Mouse (Mus musculus) spleen, adult 2 months (tissue): ENCODE data around the gene Fbxl14.

ENCODE experiments used
- CTCF ChIP-seq: fragments of 200-500 bp; IDR thresholded peaks from 2 replicates; pipeline ENCODE4 v1.5.1; 2011; ENCODE audit warnings: mild to moderate bottlenecking, inconsistent platforms; ENCODE audit not compliant: insufficient read depth, insufficient read length, insufficient replicate concordance; ENCODE audit errors: extremely low read depth
- POLR2A ChIP-seq: fragments of 200-500 bp; IDR thresholded peaks from 2 replicates; pipeline ENCODE4 v1.6.1; 2011; ENCODE audit warnings: low read depth, low read length, inconsistent platforms

DNA sequence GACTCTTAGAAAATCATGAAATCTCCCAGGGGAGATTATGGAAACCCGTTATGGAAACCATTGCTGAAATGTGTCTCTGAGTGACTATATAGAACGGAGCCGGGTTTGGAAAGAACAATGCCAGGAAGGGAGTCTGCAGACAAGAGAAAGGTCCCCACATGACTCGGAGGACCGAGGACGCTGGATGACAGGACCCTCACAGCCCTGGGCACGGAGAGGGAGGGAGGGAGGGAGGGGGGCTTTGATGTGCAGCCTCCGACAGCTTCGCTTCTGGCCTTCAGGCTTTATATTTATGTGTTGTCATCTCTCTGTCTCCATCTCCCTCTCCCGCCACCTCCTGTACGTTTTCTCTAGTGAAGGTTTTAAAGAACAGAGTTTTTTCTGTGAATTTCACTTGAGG lies 11.5 kb downstream of the Fbxl14 start:
- no peak for TF ChIP-seq CTCF
- TF ChIP-seq POLR2A: no peak
